Mouse (Mus musculus): ENCODE results near the gene Hmcn1.

DNA sequence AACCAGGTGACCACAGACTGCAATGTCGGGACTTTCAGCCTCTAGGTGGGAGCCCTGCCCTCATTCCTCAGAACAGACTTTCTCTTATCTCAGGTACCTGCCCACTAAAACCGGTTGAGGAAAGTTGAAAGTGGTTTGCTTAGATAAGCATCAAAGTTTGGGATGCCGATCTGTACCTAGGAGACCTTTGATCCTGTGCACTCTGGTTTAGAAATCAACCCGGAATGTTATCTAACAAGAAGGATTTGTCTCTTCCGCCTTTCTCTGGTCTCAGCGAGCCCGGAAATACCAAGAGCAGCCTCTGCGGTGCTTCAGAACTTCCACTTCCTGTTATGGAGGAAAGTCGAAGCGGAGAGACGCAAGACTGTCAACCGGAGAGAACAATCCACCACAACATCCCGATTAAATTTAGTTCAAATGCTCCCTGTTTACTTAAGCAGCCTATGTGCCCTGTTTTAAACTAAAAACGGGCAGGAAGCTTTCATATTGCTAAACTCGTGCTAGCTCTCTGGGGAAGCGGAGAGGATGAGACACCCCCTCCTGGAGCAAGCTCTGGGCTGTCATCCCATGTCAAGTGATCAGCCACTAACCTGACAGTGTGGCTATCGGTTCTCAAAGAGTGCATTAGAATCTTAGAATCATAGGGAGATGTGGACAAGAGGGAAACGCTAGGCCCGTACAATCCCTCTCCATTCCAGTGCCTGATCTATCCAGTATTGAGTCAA is 32.0 kb upstream of the Hmcn1 start:
- TF ChIP-seq CTCF (IDR thresholded peaks at IDR 0.05; ENCODE audit: control insufficient read depth, insufficient read depth, insufficient read length): no peak
- TF ChIP-seq USF1 (IDR thresholded peaks at IDR 0.05; ENCODE audit: low read depth): no peak
- no peak for TF ChIP-seq MAX (IDR thresholded peaks at IDR 0.05)
- TF ChIP-seq CEBPB (IDR thresholded peaks at IDR 0.05; ENCODE audit: low read depth): no peak
